Mouse (Mus musculus): ENCODE data around the gene Aadacl2. TPM values are rescaled to one million over a fixed set of nuclear protein-coding genes. Genes with fewer than 3 reads are reported as not detected.

Gene Aadacl2
- not detected for total RNA-seq (2021)

DNA sequence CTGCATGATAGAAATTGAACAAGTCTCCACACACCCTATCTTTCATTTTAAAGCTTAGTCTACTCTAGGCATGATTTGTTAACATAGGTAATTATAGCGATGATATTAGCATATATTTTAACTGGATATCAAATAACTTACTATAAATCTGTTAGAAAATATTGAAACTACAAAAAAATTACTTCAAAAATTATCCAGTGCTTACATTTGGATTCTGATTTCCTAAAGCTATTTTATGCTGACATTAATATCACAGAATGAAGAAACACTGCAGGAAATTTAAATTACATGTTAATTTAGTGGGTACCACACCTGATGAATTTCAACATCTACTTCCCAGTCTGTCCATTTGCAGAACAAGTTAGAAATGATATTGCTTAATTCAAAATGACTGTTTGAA, at the start of gene Aadacl2:
Gene Aadacl2 (plus strand): TSS at position 301 of the 400 bp plus-strand sequence.
- DNase-seq (ENCODE audit: low spot score in 2 of 2) = no peak
- intact Hi-C loops (cut with DNase I) = no loop called here

DNA sequence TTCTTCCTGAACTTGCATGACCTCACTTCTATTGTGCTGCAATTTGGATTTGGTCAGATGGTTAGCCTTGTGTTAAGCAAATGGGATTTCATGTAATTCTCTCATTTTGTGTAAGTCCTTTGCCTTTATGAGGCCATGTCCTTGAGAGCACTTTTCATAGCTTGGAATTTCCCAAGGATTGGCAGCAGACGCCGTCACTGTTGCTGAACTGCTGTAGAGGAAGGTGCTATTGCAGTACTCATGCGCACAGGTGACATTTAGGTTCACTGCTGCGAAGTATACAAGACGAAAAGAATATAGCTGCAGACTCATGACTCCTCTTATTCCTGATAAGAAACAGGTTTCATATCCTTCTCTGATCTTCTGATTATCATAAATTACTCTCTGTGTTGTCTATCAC, 35.7 kb upstream of the Aadacl2 start:
- no peak for DNase-seq (ENCODE audit: low spot score in 2 of 2)
- intact Hi-C loops (cut with DNase I) = no loop called here

DNA sequence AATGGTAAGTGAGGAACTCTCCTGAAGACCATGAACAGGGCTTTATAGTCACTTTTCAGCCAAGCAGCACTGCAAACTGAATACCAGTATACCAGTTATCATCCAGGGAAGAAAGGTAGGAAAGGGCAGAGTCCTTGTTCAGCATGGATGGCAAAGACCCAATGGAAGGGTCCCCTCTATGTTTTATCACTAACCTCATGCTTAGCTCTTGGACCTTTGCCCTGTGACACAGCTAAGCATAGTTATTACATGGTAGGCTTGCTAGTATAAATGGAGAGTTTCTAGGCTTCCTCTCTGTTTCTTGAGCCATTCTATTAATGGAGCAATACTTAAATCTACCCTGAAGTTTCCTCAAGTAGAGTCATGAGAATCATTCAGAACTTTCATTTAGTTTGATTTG, 32.0 kb upstream of the Aadacl2 start:
- DNase-seq (ENCODE audit: low spot score in 2 of 2) = no peak
- intact Hi-C loops (cut with DNase I) = no loop called here

DNA sequence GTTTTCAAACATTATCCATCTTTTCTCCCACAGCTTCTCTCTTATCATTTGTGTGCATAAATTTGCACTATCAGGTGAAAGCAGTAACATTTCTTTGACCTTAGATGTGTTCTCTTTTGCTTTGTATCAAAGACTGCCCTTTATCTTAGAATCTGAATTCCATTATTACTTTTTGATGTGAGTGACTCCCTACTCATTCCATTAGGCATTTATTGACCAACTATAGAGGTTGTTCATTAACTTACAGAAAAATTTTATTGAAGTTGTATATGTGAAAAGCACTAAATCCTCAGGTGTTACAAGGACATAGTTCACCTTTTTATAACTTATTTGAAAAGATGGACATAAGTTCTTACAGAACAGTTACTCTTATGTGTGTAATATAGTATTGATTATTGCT, 2.9 kb upstream of the Aadacl2 start:
- intact Hi-C loops (cut with DNase I) = no loop called here
- DNase-seq (ENCODE audit: low spot score in 2 of 2) = no peak

DNA sequence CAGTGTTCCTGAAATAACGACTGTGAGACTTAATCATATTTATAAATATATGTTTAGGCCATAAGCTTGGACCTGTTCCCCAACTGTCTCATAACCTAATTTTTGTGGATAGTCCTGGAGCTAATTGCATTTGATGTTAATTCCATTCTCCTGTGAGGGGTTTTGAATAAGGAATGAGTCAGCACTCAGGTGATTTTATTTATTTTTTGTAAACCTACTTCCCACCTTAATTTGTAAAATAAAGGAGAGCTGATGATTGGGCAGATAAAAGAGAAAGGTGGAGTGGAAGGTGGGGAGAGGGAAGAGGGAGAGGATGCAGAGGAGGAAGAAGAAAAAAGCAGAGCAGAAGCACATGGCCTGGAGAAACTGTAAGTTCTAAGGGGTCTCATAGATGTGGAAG, 18.9 kb downstream of the Aadacl2 start, which contains the start of gene Aadac:
Gene Aadac (plus strand): TSS at position 301 of the 400 bp plus-strand sequence.
- intact Hi-C loops (cut with DNase I) = no loop called here
- DNase-seq (ENCODE audit: low spot score in 2 of 2) = no peak

DNA sequence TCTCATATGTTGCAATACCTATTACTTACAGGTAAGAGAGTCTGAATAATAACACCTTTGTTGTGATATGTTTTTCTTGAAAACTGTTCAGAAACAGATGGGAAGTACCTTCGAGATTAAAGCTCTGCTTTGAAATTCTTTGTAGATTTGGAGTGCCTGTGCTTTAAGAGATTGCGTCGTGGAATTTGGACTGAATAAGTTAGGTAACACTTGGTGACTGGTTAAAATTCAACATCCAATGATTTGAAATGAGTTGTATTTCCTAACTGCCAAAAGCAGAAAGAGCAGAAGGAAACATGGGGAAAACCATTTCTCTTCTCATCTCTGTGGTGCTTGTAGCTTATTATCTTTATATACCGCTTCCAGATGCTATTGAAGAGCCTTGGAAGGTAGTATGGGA, 25.0 kb downstream of the Aadacl2 start:
- intact Hi-C loops (cut with DNase I) = no loop called here
- no peak for DNase-seq (ENCODE audit: low spot score in 2 of 2)

DNA sequence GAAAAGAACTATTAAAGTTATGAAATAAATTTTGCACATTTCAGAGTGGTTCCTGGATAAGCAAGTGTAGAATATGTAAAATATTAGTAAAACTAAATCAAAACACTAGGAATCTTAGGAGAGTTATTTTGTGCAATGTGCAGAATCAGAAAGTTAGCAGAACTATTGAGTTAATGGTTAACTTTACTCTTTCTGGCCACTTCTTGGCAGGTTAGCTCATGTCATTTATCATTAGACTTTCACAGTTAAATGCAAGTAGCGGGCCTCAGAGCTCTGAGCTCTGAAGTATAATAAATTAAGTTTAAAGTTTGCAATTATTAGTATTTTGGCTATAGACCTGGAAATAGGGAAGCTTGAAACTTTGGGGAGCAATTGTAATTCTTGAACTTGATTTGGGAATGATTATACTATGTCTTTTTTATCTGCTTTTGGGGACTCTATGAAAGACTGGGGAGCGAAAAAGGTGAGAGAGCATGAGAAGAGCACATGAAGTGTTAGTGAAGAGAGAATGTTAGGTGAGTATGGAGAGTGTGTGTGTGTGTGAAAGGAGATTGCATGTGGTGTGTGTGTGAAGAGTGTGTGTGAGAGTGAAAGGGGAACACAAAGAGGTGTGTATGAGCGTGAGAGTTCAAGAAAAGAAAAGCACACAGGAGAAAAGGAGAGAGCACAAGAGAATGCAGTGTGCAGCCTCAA, 39.8 kb downstream of the Aadacl2 start:
- intact Hi-C loops (cut with DNase I) = no loop called here
- DNase-seq (ENCODE audit: low spot score in 2 of 2) = no peak

DNA sequence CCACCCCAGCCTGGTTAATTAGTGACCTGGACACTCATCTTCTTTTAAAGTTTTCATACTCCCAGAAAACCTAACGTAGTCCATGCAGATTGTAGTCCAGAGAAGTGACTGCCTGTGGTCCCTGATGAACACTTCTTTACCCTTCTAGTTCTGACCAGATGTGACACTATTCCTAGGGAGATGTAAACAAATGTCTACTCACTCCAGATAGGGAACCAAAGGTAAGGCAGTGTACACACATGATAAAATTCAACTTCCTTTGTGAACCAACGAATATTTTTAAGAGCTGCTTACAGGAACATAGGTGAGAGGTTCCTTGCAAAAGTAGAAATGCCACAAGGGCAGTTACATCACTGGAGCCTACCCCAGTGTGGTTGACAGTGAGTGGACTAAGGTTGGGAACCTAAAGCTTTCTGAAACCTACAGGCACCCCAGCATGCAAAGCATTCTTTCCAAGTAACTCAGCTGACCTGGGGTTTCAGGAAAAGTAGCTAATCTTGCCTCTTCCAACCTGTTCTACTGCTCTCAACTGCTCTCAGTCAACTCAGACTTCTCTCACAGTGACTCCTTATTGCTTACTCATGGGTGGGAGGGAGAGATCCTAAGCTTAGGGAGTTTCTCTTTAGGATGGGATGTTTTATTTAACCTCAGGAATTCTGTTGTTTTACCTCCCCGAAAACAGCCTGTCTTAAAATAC, 46.8 kb downstream of the Aadacl2 start:
- no peak for DNase-seq (ENCODE audit: low spot score in 2 of 2)
- intact Hi-C loops (cut with DNase I) = no loop called here

DNA sequence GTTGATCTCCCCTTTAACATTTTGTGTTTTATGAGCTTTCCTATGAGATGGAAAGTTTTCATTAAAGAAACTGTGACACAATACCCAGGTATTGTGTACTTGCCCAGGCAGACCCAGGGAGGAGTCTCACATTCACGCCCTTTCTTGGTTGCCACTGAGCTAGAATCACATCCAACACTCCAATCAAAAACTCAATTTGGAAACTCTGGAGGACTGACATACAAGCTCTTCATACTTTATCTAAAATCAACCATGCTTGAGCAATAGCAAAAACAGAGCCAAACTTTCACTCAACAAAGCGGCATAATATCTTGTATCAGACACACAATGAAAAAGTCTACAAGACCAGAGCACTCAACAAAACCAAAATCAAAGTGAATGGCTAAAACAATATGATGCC, 47.4 kb downstream of the Aadacl2 start:
- intact Hi-C loops (cut with DNase I) = no loop called here
- DNase-seq (ENCODE audit: low spot score in 2 of 2) = no peak

DNA sequence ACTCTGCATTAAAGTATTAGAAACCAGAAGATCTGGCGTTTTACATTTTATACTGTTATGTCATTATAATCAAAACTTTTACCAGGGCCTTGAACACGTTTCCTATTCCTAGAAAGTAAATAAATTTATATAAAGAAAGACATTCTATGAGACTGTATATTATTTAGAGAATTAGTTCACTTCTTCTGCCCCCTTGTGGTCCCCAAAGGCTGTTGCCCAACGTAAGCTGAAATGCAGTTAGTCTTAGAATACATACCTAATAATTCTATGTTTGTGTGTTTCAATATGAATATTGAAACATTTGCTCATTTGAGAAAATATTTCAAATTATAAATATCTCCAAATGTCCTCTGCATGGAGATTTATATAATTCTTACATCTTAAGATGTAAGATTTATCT, 49.9 kb downstream of the Aadacl2 start:
- intact Hi-C loops (cut with DNase I) = loop anchor here (2.0 to 5.0 kb wide), 2 partner anchors 184 to 736 kb away; no protein-coding TSS in a partner anchor
- no peak for DNase-seq (ENCODE audit: low spot score in 2 of 2)

DNA sequence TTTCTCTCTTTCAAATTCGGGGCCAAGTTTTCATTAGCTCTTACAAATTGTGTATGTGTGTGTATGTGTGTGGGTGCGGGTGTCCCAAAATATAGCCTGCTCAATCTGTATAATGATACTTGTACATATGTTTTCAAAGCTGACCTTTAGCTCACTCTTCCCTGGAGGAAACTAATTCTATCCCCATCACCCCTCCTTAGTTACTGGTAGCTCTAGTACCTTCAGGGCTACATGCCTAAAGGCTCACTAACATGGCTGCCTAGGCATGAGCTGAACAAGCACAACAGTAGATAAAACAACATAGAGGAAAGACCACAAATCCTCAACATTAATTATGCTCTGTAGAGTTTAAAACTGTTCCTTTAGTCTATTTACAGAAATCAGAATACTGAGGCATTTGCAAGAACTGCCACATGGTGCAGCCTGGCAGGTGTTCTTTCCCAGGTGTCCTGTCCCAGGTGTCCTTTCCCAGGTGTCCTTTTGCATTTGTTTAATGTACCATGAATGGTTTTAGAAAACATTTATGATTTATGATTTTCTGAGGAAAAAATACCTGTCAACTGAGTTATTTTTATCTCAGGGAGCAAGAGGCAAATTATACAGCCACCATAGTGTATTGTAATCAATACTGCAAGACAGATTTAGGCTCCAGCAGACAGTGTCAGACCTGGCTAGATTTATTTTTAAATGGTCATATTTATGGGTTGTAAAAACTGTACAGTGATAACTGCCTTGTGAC, 50.7 kb downstream of the Aadacl2 start:
- intact Hi-C loops (cut with DNase I) = loop anchor here (2.0 to 5.0 kb wide), 2 partner anchors 185 to 736 kb away; no protein-coding TSS in a partner anchor
- DNase-seq (ENCODE audit: low spot score in 2 of 2) = no peak

DNA sequence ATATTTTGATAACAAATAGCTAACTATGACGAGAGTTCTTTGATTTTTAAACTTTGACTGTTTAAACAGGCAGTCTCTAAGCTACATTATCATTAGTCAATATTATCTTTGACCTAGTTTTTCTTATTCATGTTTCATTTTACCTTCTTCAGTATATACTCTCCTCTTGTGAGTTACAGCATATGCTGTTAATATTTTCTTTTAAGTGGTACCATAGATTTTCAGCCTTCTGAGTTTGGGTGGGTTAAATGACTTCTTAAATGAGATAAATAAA, 51.2 kb downstream of the Aadacl2 start:
- DNase-seq (ENCODE audit: low spot score in 2 of 2) = no peak
- intact Hi-C loops (cut with DNase I) = loop anchor here (2.0 to 5.0 kb wide), 2 partner anchors 185 to 737 kb away; no protein-coding TSS in a partner anchor

Other genes with a start within 250 kb of the Aadacl2 start
- gene Gm8298, start 145.7 kb upstream of the Aadacl2 start, total RNA-seq (2021) = not detected
- not detected for gene C130079G13Rik, start 81.5 kb upstream of the Aadacl2 start, total RNA-seq (2021)
- not detected for gene Aadac, start 19.0 kb downstream of the Aadacl2 start, total RNA-seq (2021)
- not detected for gene Sucnr1, start 75.1 kb downstream of the Aadacl2 start, total RNA-seq (2021)

Measured in left cerebral cortex, postnatal 36 days (tissue).